Mouse (Mus musculus): ENCODE results near the gene Scn11a.

- no peak for TF ChIP-seq CTCF (conservative IDR thresholded peaks at IDR 0.05 in 1 of 2, IDR thresholded peaks at IDR 0.05 in 1 of 2; ENCODE audit: low read depth in 2 of 2, low read length in 2 of 2)
- no peak for TF ChIP-seq SIN3A (IDR thresholded peaks at IDR 0.05; ENCODE audit: low read length)
- no peak for TF ChIP-seq MXI1 (IDR thresholded peaks at IDR 0.05; ENCODE audit: low read depth, low read length)
- no peak for TF ChIP-seq MAX (IDR thresholded peaks at IDR 0.05; ENCODE audit: low read length)
- TF ChIP-seq ETS1 (conservative IDR thresholded peaks at IDR 0.05; ENCODE audit: low read depth, low read length), result no peak
- no peak for TF ChIP-seq TCF12 (IDR thresholded peaks at IDR 0.05; ENCODE audit: low read depth, low read length)
- no peak for TF ChIP-seq JUN (IDR thresholded peaks at IDR 0.05; ENCODE audit: insufficient read depth, low read depth, low read length)
- TF ChIP-seq POLR2A (IDR thresholded peaks at IDR 0.05; ENCODE audit: low read depth, low read length), result no peak
- TF ChIP-seq UBTF (IDR thresholded peaks at IDR 0.05; ENCODE audit: low read depth, low read length), result no peak
These were observed 16.8 kb upstream of the Scn11a start for GRCm38 (mm10) chr9:119842091-119842490.

Measured in CH12.LX (cell line).